Mouse (Mus musculus): ENCODE measurements around the gene Gm13090.
A peak's percentile ranks its signal among the peaks of the same experiment; 100 is the strongest.

The Gm13090 gene

GRCm38 (mm10) chr4:151138586-151138985, 49.2 kb downstream of the Gm13090 start:
- DNase-seq (ENCODE audit: low read depth): no peak

GRCm38 (mm10) chr4:151139053-151139840, 49.9 kb downstream of the Gm13090 start:
- peak; percentile 15 for DNase-seq (ENCODE audit: low read depth)

- DNase-seq (ENCODE audit: low read depth): no peak
Measured at GRCm38 (mm10) chr4:151140368-151140982, 51.1 kb downstream of the Gm13090 start.

All from c-Kit-positive CD71-positive TER-119-negative erythroid progenitor cells, embryonic 14.5 days (primary cell).